Mouse (Mus musculus) brown adipose tissue, adult 24 weeks (tissue): Measurements from ENCODE around the gene Kcnmb4. TPM values are rescaled to one million over a fixed set of nuclear protein-coding genes. Genes with fewer than 3 reads are reported as not detected.

ENCODE experiments used
- H3K27ac ChIP-seq: fragments of 200-500 bp; replicated peaks from 2 replicates; pipeline ENCODE4 v1.5.1; 2012; ENCODE audit warnings: low read depth, mild to moderate bottlenecking, low read length
- H3K4me1 ChIP-seq: fragments of 200-500 bp; 2 replicates; pipeline ENCODE4 v1.6.1; 2012; ENCODE audit warnings: low read length, mixed read lengths; ENCODE audit not compliant: control insufficient read depth, insufficient read depth, insufficient read length
- H3K4me3 ChIP-seq: fragments of 200-500 bp; 2 replicates; pipeline ENCODE4 v1.5.1; 2012; ENCODE audit warnings: low read depth, mild to moderate bottlenecking, low read length, moderate library complexity; ENCODE audit not compliant: insufficient read depth
- polyA plus RNA-seq: library from polyadenylated mRNA; stranded (reverse); fragments of >200 nt; gene quantifications from 2 replicates; pipeline ENCODE4 v1.2.4, GENCODE M21; 2012; ENCODE audit not compliant: missing spikeins, insufficient read depth, insufficient read length

The Kcnmb4 gene
- polyA plus RNA-seq, 1 experiment: not detected

- Histone ChIP-seq H3K4me3 (no peak overlapping the region), H3K27ac (no peak overlapping the region), H3K4me1 (no peaks in the 10 kb centered on the region)
Measured at GRCm38 (mm10) chr10:116432421-116432820, 41.3 kb downstream of the Kcnmb4 start.

- Histone ChIP-seq H3K4me3 (no peak overlapping the region), H3K4me1 (no peaks in the 10 kb centered on the region), H3K27ac (no peak overlapping the region)
Measured at GRCm38 (mm10) chr10:116428026-116428780, 45.5 kb downstream of the Kcnmb4 start.

DNA sequence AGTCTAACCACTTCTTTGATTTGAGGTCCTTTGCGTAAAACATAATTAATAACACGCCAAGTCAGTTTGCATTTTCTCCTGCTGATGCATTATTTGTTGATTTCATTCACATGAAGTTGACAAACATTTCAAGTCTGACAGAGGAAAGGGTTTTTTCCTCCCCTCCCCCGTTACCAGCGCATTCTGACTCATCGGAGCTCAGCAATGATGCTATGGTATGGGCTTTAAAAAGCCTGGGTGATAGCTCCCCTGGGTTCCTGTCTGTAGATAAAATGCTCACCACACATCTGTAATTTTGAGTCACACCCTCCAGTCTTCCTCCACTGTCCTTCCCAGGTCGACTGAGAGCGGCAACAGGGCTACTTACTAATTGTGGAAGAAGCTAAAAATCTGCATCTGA lies 47.5 kb downstream of the Kcnmb4 start:
- Histone ChIP-seq H3K4me1 (no peaks in the 10 kb centered on the region), H3K27ac (no peak overlapping the region), H3K4me3 (no peak overlapping the region)

- no peak overlapping the region for H3K4me3 ChIP-seq
- H3K4me1 ChIP-seq: no peaks in the 10 kb centered on the region
- H3K27ac ChIP-seq: no peak overlapping the region
Measured at GRCm38 (mm10) chr10:116424921-116425320, 48.8 kb downstream of the Kcnmb4 start.

- Histone ChIP-seq H3K4me3 (no peak overlapping the region), H3K27ac (no peak overlapping the region)
Measured at GRCm38 (mm10) chr10:116422551-116422950, 51.1 kb downstream of the Kcnmb4 start.

DNA sequence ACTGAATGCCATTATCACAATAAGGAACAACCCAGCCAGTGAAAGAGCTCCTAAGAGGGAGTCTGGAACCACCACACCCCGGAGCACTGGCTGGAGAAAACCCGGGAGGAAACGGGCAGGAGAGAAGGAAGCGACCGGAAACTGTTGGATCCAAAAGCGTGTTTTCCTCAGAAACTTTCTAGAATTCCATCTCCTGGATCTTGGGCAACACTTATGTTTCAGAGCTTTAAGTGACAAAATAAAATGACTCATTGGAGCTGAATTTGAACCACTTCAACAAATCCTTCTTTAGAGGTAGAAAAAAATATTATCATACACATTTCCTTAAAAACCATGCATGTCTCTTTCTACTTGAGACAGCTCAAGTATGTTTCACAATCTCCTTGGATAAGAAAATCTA lies 52.7 kb downstream of the Kcnmb4 start:
- Histone ChIP-seq H3K27ac (no peak overlapping the region), H3K4me1 (no peaks in the 10 kb centered on the region), H3K4me3 (no peak overlapping the region)

More at GRCm38 (mm10) chr10:116422551-116422950, 51.1 kb downstream of the Kcnmb4 start:
- no peaks in the 10 kb centered on the region for H3K4me1 ChIP-seq

GRCm38 (mm10) chr10:116418121-116418726 lies 55.5 kb downstream of the Kcnmb4 start:
- Histone ChIP-seq H3K4me3 (no peak overlapping the region), H3K4me1 (no peaks in the 10 kb centered on the region), H3K27ac (no peak overlapping the region)

GRCm38 (mm10) chr10:116416726-116417125 lies 57.0 kb downstream of the Kcnmb4 start:
- Histone ChIP-seq H3K4me1 (no peaks in the 10 kb centered on the region), H3K27ac (no peak overlapping the region), H3K4me3 (no peak overlapping the region)

GRCm38 (mm10) chr10:116416142-116416541 lies 57.5 kb downstream of the Kcnmb4 start:
- Histone ChIP-seq H3K4me3 (no peak overlapping the region), H3K4me1 (no peaks in the 10 kb centered on the region), H3K27ac (no peak overlapping the region)

DNA sequence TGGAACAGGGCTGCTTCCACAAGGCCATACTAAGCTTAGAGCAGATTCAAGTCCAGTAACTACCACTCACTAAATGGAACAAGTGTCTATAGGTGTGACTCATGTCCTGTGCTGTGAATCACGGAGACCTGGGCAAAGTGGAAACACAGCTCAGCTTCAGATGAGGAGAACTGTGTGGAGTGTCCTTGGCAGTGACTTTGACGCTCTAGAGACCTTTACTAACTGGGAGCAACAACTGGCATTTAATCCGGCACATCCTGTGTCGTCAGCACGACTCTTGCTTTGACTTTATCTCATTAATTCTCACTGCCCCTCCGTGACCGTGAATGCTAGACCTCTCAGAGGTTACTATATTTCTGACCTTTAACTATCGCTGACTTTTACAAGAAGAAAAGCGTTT lies 62.9 kb downstream of the Kcnmb4 start:
- Histone ChIP-seq H3K27ac (no peak overlapping the region), H3K4me1 (no peaks in the 10 kb centered on the region), H3K4me3 (no peak overlapping the region)

GRCm38 (mm10) chr10:116407684-116408359 lies 65.9 kb downstream of the Kcnmb4 start:
- no peaks in the 10 kb centered on the region for H3K4me1 ChIP-seq
- no peak overlapping the region for H3K27ac ChIP-seq
- H3K4me3 ChIP-seq: peak overlapping the region; percentile 5; the same call in 1 of the 2 replicates

GRCm38 (mm10) chr10:116405011-116405410 lies 68.7 kb downstream of the Kcnmb4 start:
- no peaks in the 10 kb centered on the region; the same call in 1 of the 2 replicates for H3K4me1 ChIP-seq
- H3K27ac ChIP-seq: no peak overlapping the region
- no peak overlapping the region for H3K4me3 ChIP-seq

DNA sequence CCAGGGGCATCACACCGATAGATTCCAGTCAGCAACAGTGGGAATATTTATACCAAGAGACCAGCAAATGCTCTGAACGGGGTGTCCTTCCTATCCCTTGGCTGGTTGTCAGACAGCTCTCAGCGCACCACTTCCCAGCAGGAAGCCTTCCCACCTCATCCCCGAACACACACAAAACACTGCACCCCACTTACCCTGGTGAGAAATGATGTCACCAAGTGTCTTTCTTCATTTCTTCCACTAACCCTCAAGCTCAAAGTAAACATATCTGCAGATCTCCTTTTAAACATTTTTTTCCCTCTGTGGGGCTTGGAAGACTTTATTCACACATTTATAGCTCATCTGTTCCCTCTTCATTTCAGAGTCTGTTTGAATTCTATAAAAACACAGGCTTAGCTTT lies 70.0 kb downstream of the Kcnmb4 start:
- Histone ChIP-seq H3K4me1 (no peaks in the 10 kb centered on the region; the same call in 1 of the 2 replicates), H3K27ac (no peak overlapping the region), H3K4me3 (no peak overlapping the region)

- no peak overlapping the region for H3K4me3 ChIP-seq
- H3K4me1 ChIP-seq: no peaks in the 10 kb centered on the region; the same call in 1 of the 2 replicates
- no peak overlapping the region for H3K27ac ChIP-seq
Measured at GRCm38 (mm10) chr10:116402742-116403425, 70.8 kb downstream of the Kcnmb4 start.

DNA sequence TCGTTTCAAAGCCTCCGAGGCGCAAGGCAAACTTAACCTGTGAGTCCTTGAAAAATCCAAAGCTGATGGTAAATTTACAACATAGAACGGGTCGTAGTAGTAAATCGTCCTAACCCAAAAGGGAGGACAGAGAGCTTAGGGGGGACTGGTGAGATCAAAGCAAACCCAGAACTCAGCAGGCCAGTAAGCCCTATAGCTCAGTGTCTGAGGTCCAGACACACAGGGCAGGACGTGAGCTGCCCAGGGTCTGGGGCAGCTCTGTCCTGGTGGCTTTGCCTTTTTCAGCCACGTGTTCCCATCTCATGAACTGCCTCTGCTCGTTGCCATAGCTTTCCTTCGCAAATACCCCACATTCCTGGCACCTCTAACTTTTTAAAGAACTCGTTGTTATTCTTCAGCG lies 75.7 kb downstream of the Kcnmb4 start:
- Histone ChIP-seq H3K27ac (no peak overlapping the region), H3K4me1 (no peaks in the 10 kb centered on the region; the same call in 1 of the 2 replicates), H3K4me3 (no peak overlapping the region)
